Comparison of ENCODE assay signal across 29 mouse cellular contexts in the genomic region with DNA sequence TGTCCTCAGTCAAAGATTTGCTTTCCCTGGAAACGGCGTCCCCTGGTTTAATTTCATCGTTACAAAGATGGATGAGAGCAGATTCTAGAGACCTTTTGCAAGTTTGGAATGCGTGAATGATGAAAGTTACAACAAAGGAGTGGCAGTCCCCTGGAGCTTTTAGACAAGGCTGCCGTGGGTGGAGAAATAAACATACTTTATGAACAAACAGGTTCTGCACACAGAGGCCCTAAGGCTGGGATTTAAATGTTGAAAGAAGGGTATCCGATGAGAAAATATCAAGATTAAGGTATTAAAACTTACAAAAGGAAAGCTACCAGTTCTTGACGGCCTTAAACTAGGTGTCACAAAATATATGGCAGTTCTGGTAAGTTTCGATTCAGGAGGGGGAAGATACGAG.
DNase-seq lines count a peak whose midpoint lies in the region; ATAC-seq lines count a peak whose summit lies in the region.
"Had no signal": no experiment of that assay in that cellular context is flagged by ENCODE, and none has a peak within 500 bp of the region (broad histone marks: within the 10 kb centered on the region; RNA-seq: fewer than 3 reads in every experiment).

No protein-coding gene starts in this region.

- no peak overlapping the region for H3K4me3 ChIP-seq in heart, embryonic 15.5 days
- H3K4me3 ChIP-seq in limb, embryonic 12.5 days (replicated peaks): no peak overlapping the region
- H3K4me3 ChIP-seq in limb, embryonic 10.5 days: no peak overlapping the region
- no peak overlapping the region for H3K4me3 ChIP-seq in stomach, embryonic 16.5 days (replicated peaks; ENCODE audit: low read length)
- H3K4me3 ChIP-seq in midbrain, embryonic 16.5 days (ENCODE audit: low read depth, low read length): no peak overlapping the region
- H3K4me3 ChIP-seq: forebrain, embryonic 10.5 days; forebrain, embryonic 15.5 days; gastrocnemius, adult 2 months; heart, adult 2 months; heart, embryonic 12.5 days; hindbrain, embryonic 10.5 days; limb, embryonic 13.5 days; liver, embryonic 12.5 days had no signal

- H3K4me1 ChIP-seq in heart, embryonic 15.5 days (replicated peaks): peaks cover 16% of the 10 kb centered on the region
- peaks cover 48% of the 10 kb centered on the region for H3K4me1 ChIP-seq in limb, embryonic 12.5 days (replicated peaks)
- H3K4me1 ChIP-seq in limb, embryonic 10.5 days: peaks cover 57% of the 10 kb centered on the region
- H3K4me1 ChIP-seq in stomach, embryonic 16.5 days (ENCODE audit: control insufficient read depth, insufficient read depth, low read length): peaks cover 33% of the 10 kb centered on the region
- H3K4me1 ChIP-seq in midbrain, embryonic 16.5 days (ENCODE audit: control insufficient read depth, insufficient read depth, low read length): peaks cover 17% of the 10 kb centered on the region

- no peak for ATAC-seq in heart, embryonic 15.5 days (replicated peaks; ENCODE audit: insufficient number of reproducible peaks, insufficient read depth, low FRiP score, low read depth)
- ATAC-seq in limb, embryonic 12.5 days (ENCODE audit: insufficient number of reproducible peaks, insufficient read depth, low FRiP score, low TSS enrichment, low read depth): no peak
- no peak for ATAC-seq in stomach, embryonic 16.5 days (ENCODE audit: insufficient read depth, low FRiP score)
- ATAC-seq in midbrain, embryonic 16.5 days: no peak
- ATAC-seq: forebrain, embryonic 15.5 days; hindbrain, postnatal 0 days; Patski had no signal

- no peaks in the 10 kb centered on the region for H3K9me3 ChIP-seq in heart, embryonic 15.5 days (replicated peaks)
- no peaks in the 10 kb centered on the region for H3K9me3 ChIP-seq in limb, embryonic 12.5 days
- no peaks in the 10 kb centered on the region for H3K9me3 ChIP-seq in limb, embryonic 10.5 days (replicated peaks)
- H3K9me3 ChIP-seq in stomach, embryonic 16.5 days (replicated peaks; ENCODE audit: control insufficient read depth, low read length): no peaks in the 10 kb centered on the region
- H3K9me3 ChIP-seq in midbrain, embryonic 16.5 days (replicated peaks; ENCODE audit: control insufficient read depth, low read length, poor library complexity, severe bottlenecking): no peaks in the 10 kb centered on the region
- H3K9me3 ChIP-seq: forebrain, embryonic 10.5 days; forebrain, embryonic 15.5 days; G1E; heart, embryonic 12.5 days; hindbrain, embryonic 10.5 days; limb, embryonic 13.5 days; liver, embryonic 12.5 days had no signal

- DNase-seq in heart, postnatal 4 days: no peak
- no peak for DNase-seq in limb, embryonic 10.5 days (ENCODE audit: low spot score)
- DNase-seq in gonadal fat pad, adult 2 months (ENCODE audit: low read depth): peak; percentile 23
- DNase-seq in urinary bladder, adult 18-20 months (ENCODE audit: low spot score in 2 of 2): no peak
- DNase-seq: adrenal gland, postnatal 10 days; cerebellum, adult 8-10 months; cerebellum, postnatal 25 days; embryo, embryonic 11 days; gastrocnemius, adult 2 months; gastrocnemius, postnatal 36 days; heart, adult 2 months; heart, postnatal 10 days; liver, postnatal 0 days; midbrain, embryonic 14.5 days; right cerebral cortex, postnatal 4 days; thymus, postnatal 25 days had no signal

- 0 out of 2 replicates have a peak overlapping the region, but pooled peaks have one; percentile 31 for H3K27ac ChIP-seq in heart, embryonic 15.5 days
- 0 out of 2 replicates have a peak overlapping the region, but pooled peaks have one; percentile 5 for H3K27ac ChIP-seq in limb, embryonic 12.5 days
- no peak overlapping the region for H3K27ac ChIP-seq in limb, embryonic 10.5 days
- H3K27ac ChIP-seq in stomach, embryonic 16.5 days (ENCODE audit: low read length): peak overlapping the region; percentile 65
- H3K27ac ChIP-seq in midbrain, embryonic 16.5 days (ENCODE audit: low read length): no peak overlapping the region
- H3K27ac ChIP-seq: forebrain, embryonic 15.5 days; gastrocnemius, adult 2 months; heart, adult 2 months; hindbrain, postnatal 0 days; limb, embryonic 13.5 days had no signal

- H3K9ac ChIP-seq in heart, embryonic 15.5 days: no peak overlapping the region
- H3K9ac ChIP-seq in limb, embryonic 12.5 days (replicated peaks): no peak overlapping the region
- no peak overlapping the region for H3K9ac ChIP-seq in stomach, embryonic 16.5 days (ENCODE audit: low read length)
- no peak overlapping the region for H3K9ac ChIP-seq in midbrain, embryonic 16.5 days (ENCODE audit: low read depth, low read length)
- H3K9ac ChIP-seq: forebrain, embryonic 15.5 days; heart, embryonic 12.5 days; limb, embryonic 13.5 days; liver, embryonic 12.5 days; liver, postnatal 0 days had no signal

- WGBS in heart, embryonic 15.5 days: 68% methylated on average over 9 of the region's 9 CpGs
- WGBS in limb, embryonic 12.5 days: 34% methylated on average over 9 of the region's 9 CpGs
- 51% methylated on average over 9 of the region's 9 CpGs for WGBS in limb, embryonic 10.5 days
- 42% methylated on average over 9 of the region's 9 CpGs for WGBS in stomach, embryonic 16.5 days
- 68% methylated on average over 9 of the region's 9 CpGs for WGBS in midbrain, embryonic 16.5 days

- no peaks in the 10 kb centered on the region for H3K36me3 ChIP-seq in heart, embryonic 15.5 days
- no peaks in the 10 kb centered on the region for H3K36me3 ChIP-seq in limb, embryonic 12.5 days
- H3K36me3 ChIP-seq in limb, embryonic 10.5 days: no peaks in the 10 kb centered on the region
- H3K36me3 ChIP-seq in stomach, embryonic 16.5 days (ENCODE audit: control insufficient read depth, insufficient read depth, low read length): no peaks in the 10 kb centered on the region
- H3K36me3 ChIP-seq in midbrain, embryonic 16.5 days (ENCODE audit: control insufficient read depth, insufficient read depth, low read length): no peaks in the 10 kb centered on the region
- H3K36me3 ChIP-seq: forebrain, embryonic 10.5 days; forebrain, embryonic 15.5 days; heart, embryonic 12.5 days; hindbrain, embryonic 10.5 days; limb, embryonic 13.5 days; liver, embryonic 12.5 days had no signal

- H3K4me2 ChIP-seq in heart, embryonic 15.5 days: no peak overlapping the region
- no peak overlapping the region for H3K4me2 ChIP-seq in limb, embryonic 12.5 days
- peak overlapping the region; percentile 9; the same call in 1 of the 2 replicates for H3K4me2 ChIP-seq in stomach, embryonic 16.5 days (ENCODE audit: low read depth, low read length)
- H3K4me2 ChIP-seq in midbrain, embryonic 16.5 days (ENCODE audit: low read length): no peak overlapping the region
- H3K4me2 ChIP-seq: forebrain, embryonic 15.5 days; heart, embryonic 12.5 days; limb, embryonic 13.5 days had no signal

- no peaks in the 10 kb centered on the region for H3K27me3 ChIP-seq in heart, embryonic 15.5 days
- H3K27me3 ChIP-seq in limb, embryonic 12.5 days: no peaks in the 10 kb centered on the region
- H3K27me3 ChIP-seq in limb, embryonic 10.5 days (ENCODE audit: low read depth, poor library complexity, severe bottlenecking): no peaks in the 10 kb centered on the region
- no peaks in the 10 kb centered on the region for H3K27me3 ChIP-seq in stomach, embryonic 16.5 days (ENCODE audit: control insufficient read depth, insufficient read depth, low read length)
- H3K27me3 ChIP-seq in midbrain, embryonic 16.5 days (ENCODE audit: control insufficient read depth, insufficient read depth, low read depth, low read length): no peaks in the 10 kb centered on the region
- H3K27me3 ChIP-seq: forebrain, embryonic 15.5 days; heart, embryonic 12.5 days; limb, embryonic 13.5 days; liver, embryonic 12.5 days; Patski had no signal

Comparison
In these comparisons a context has a peak if more than half of its experiments do, and no peak if none do; other contexts are left out.
1. H3K27ac ChIP-seq: peak in heart, embryonic 15.5 days (single experiment), limb, embryonic 12.5 days (single experiment) and stomach, embryonic 16.5 days (single experiment); none in limb, embryonic 10.5 days (single experiment) and midbrain, embryonic 16.5 days (single experiment).